Mouse (Mus musculus): ENCODE data around the gene Tubgcp5.

The Tubgcp5 gene

GRCm38 (mm10) chr7:55852787-55853186 is 58.8 kb downstream of the Tubgcp5 start:
- no peak for DNase-seq (ENCODE audit: low read depth, low spot score)

GRCm38 (mm10) chr7:55855597-55855996 is 61.6 kb downstream of the Tubgcp5 start:
- peak; percentile 42 for DNase-seq (ENCODE audit: low read depth, low spot score)

DNA sequence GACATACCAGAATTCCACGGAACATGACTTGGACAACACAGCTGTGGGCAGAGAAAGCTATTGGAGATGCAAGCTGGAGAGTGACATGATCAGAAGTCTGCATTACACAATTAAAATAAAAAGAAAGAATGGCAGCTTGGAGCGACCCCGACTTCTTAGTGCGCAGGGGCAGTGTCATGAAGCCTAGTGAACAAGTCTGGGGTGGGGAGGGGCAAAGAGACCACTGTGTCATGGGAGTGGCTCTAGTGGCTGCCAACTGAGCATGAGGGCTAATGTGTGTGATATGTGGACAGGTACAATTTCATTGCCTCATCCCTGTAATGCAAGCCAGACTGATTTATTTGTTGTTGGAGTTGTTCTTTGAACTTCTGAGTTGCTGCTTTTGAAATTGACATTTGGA is 62.8 kb downstream of the Tubgcp5 start:
- DNase-seq (ENCODE audit: low read depth, low spot score): no peak

- DNase-seq (ENCODE audit: low read depth, low spot score): peak; percentile 64
Observed at GRCm38 (mm10) chr7:55857729-55858128, 63.8 kb downstream of the Tubgcp5 start.

DNA sequence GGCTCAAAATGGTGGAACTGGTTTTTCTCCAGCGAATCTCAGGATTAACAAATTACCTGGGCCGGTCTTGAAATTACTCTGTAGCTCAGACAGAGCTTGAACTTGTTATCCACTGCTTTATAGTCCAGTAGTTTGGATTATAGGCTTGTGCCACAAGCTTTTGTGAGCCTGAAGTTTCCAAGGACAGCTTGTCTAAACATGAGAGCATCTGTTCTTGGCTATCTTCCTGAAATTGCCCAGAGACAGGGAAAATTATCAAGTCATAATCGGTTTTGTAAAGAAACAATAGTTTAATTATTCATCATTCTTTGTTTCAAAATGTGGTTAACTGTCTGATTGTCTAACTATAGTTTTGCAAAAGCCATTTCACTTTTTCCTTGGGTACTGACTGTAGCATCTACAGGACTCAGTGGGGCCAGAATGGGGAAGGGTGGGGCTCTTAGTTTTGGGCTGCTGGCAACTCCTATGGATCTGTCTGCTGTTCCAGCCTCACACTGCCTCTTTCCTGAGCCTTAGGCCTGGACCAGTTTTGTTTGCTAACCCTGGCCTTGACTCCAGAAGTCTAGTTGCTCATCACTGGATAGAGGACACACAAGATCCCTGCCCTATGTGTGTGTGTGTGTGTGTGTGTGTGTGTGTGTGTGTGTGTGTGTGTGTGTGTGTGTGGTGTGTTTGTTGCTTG is 65.0 kb downstream of the Tubgcp5 start:
- no peak for DNase-seq (ENCODE audit: low read depth, low spot score)

GRCm38 (mm10) chr7:55859518-55859872 is 65.5 kb downstream of the Tubgcp5 start:
- no peak for DNase-seq (ENCODE audit: low read depth, low spot score)

GRCm38 (mm10) chr7:55859956-55860355 is 66.0 kb downstream of the Tubgcp5 start:
- DNase-seq (ENCODE audit: low read depth, low spot score): no peak

DNA sequence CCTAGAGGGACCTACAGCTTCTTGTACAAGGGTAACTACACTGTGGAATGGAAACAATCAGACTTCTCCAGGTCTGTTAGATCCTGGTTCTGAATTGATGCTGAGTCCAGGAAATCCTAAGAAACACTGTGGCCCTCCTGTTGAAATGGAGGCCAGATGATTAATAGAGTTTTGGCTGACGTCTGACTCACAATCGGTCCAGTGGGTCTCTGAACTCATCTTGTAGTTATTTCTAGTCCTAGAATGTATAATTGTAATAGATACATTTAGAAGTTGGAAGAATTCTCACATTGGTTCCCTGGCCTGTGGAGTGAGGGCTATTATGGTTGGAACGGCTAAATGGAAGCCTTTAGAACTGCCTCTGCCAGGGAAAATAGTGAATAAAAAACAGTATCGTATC is 67.2 kb downstream of the Tubgcp5 start:
- DNase-seq (ENCODE audit: low read depth, low spot score): no peak

- no peak for DNase-seq (ENCODE audit: low read depth, low spot score)
Observed at GRCm38 (mm10) chr7:55865044-55865443, 71.1 kb downstream of the Tubgcp5 start.

DNA sequence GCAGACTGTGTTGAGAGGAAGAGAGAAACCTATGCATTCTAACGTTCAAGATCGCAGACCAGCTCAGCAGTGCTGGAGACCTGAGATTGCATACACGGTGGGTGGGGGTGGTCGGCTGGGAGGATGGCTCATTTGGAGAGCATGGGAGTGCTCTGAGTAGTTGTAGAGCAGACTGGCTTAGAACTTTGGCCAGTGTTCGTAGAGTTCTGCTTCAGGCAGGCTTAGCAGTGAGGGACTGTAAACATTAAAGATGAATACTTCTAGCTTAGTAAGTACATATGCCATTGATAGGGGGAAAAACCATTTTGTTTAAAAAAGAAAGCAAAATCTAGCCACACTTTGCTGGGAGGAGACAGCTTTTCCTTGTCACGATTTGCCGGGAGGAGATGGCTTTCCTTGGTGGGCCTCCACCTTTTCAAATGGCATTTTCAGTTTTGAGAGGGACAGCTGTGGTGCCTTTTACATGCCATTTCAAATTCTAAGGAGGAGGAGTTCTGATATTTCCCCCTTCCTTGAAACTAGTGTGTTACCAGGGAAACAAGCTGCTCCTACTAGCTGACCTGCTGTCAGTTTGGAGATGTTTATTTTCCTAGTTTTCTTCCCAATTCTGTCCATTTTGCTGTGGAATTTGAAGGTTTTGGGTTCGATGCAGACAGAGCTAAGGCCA is 71.9 kb downstream of the Tubgcp5 start:
- DNase-seq (ENCODE audit: low read depth, low spot score): no peak

GRCm38 (mm10) chr7:55868247-55868646 is 74.3 kb downstream of the Tubgcp5 start:
- peak; percentile 45 for DNase-seq (ENCODE audit: low read depth, low spot score)

GRCm38 (mm10) chr7:55869220-55869619 is 75.3 kb downstream of the Tubgcp5 start:
- DNase-seq (ENCODE audit: low read depth, low spot score): peak; percentile 30

GRCm38 (mm10) chr7:55870340-55871020 is 76.5 kb downstream of the Tubgcp5 start:
- peak; percentile 23 for DNase-seq (ENCODE audit: low read depth, low spot score)

DNA sequence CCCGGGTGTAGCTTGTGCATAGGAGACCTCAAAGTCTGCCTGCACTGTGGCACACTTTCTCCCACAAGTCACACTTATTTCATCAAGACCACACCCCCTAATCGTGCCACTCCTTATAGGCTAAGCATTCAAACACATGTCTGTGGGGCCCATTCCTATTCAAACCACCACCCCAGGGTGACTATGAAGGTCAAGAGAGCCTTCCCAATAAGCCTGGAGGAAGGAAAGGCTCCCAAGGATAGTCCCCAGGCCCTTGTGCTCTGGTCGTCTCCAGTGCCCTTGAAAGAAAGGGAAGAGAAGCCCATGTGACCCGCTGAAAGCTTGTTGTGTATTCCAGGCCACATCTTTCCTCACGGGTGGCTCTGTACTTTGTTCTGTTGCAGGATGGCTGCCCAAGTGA is 77.5 kb downstream of the Tubgcp5 start:
- DNase-seq (ENCODE audit: low read depth, low spot score): no peak

DNA sequence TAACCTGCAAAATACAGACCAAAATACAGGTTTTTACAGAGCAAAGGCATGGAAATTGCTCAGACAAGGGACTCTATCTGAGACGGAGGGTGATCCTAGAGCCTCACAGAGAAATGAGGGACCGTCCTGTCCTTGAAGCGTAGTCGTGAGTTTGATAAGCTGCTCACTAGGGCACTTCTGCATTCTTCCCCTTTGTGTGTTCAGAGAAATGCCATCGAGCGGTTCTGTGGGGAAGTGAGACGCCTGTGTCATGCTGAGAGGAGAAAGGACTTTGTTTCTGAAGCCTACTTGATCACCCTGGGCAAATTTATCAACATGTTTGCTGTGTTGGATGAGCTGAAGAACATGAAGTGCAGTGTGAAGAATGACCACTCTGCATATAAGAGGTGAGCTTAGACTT is 80.7 kb downstream of the Tubgcp5 start:
- DNase-seq (ENCODE audit: low read depth, low spot score): peak; percentile 39

DNA sequence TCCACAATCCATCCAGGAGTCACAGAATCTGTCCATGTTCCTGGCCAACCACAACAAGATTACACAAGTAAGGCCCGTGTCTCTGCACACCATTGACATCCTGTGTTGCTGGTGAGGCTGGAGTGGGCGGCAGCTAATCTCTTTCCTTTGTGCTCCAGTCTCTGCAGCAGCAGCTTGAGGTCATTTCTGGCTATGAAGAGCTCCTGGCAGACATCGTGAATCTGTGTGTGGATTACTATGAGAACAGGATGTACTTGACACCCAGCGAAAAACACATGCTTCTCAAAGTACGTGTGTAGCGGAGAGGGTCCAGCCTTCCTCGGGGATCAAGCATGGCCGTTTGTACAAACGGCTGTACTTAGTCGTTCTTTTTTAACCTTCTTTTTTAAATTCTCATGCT is 83.8 kb downstream of the Tubgcp5 start:
- DNase-seq (ENCODE audit: low read depth, low spot score): no peak

- no peak for DNase-seq (ENCODE audit: low read depth, low spot score)
Observed at GRCm38 (mm10) chr7:55880882-55881281, 86.9 kb downstream of the Tubgcp5 start.
